Mouse (Mus musculus): ENCODE data around the gene Micu2. TPM values are rescaled to one million over a fixed set of nuclear protein-coding genes. Genes with fewer than 3 reads are reported as not detected.
A peak's percentile ranks its signal among the peaks of the same experiment; 100 is the strongest.

The Micu2 gene
- polyA plus RNA-seq, 2 experiments from 2014 or later = 12.1 to 14.0 TPM

GRCm38 (mm10) chr14:57892961-57893360 lies 106.1 kb downstream of the Micu2 start:
- ATAC-seq = no peak

DNA sequence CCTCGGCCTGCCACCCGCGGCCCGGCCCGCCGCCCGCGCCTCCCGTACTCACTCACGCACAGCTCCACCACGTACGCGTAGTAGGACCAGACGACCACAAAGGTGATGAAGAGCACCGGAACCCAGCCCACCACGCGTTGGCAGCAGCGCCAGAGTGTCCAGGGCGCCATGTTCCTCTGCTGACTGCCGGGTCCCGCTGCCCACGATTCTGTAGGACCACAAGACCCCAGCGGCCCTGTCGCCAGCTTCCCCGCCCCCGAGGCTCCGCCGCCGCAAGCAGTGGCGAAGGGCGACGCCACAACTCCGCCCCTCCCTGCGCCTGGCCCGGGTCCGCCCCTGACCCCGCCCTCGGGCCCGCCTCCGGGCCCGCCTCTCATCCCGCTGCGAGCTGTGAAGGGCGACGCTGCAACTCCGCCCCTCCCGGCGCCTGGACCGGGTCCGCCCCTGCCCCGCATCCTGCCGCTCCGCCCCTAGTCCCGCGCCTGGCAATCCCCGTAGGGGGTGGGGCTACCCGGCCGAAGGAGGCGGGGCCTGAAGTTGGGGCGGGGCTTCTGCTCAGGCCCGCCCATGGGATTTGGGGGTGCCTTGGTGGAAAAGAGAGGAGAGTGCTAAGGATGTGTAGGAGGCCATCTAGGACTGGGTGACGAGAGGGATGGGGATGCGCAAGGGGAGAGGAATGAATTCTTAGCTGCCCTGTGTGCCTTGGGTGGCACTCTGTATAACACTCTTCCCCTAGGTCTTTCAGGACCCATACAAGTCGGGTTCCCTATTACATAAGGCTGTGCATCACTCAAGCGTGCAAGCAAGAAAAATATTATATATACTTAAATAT lies 108.8 kb downstream of the Micu2 start, which contains the start of gene Zdhhc20:
TSS of gene Zdhhc20 (minus strand) at position 266 of the 832 bp plus-strand sequence.
- ATAC-seq = peak; percentile 91

- peak; percentile 9 for ATAC-seq
Observed at GRCm38 (mm10) chr14:57889541-57890010, 109.5 kb downstream of the Micu2 start.

DNA sequence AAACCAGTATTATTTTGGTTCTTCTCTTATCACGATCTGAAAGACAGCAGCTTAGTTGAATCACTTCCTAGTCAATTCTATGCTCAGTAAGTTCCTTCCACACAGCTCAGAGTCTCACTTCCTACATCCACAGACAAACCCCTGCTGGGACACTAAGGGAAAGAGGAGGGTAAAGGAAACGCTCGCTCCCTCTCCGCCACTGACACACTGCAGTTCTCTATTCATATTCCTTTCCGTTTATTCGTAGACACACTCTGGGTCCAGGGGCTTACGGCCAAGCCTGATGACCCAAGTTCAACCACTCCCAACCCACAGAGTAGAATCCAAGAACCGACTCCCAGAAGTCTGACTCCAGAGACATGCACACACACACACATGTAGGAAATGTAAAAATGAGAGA lies 111.9 kb downstream of the Micu2 start:
- ATAC-seq = no peak

- ATAC-seq = no peak
Observed at GRCm38 (mm10) chr14:57886032-57886431, 113.0 kb downstream of the Micu2 start.

DNA sequence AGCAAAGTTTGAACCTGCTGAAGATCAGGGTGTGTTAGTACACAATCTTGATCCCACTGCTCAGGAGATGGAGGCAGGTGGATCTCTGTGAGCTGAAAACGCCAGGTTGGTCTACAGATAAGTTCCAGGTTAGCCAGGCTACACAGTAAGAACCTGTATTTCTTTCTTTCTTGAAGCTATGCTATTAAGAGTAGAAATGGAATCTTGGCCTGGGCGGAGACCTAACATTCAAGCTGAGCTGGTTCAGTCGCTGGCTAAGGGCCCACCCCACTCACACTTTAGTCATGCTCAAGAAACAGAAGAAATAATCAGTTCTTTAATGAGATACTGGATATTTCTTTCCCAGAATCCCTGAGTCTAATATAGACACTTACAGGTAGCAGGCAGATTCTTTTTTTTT lies 115.7 kb downstream of the Micu2 start:
- ATAC-seq = no peak

GRCm38 (mm10) chr14:57882720-57883119 lies 116.3 kb downstream of the Micu2 start:
- ATAC-seq = no peak

DNA sequence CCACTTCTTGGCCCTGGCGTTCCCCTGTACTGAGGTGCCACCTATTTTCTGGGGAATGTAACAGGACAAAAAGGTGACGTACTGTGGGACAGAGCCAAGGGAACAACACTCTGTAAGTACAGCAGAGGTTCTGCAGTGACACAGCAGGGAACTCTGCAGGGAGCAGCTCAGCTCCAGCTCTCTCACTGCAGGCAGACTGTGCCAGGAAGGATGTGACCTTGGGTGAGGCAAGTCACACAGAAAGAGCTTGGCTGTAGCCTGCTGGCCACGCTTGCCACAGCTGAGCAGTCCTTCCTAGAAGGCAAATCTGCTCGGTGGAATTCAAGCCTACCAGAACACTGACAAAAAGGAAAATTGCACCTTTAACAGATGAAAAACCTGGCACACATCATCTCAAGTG lies 117.3 kb downstream of the Micu2 start:
- no peak for ATAC-seq

DNA sequence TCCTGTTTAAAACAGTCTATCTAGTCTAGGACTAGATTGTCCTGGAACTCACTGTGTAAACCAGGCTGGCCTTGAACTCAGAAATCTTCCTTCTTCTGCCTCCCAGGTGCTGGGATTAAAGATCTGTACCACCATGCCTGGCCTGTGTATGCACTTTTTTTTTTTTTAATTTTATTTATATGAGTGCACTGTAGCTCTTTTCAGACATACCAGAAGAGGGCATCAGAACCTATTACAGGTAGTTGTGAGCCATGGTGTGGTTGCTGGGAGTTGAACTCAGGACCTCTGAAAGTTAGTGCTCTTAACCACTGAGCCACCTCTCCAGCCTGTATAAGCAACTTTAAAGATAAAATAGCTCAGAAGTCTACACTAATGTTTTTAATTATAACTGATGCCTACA lies 118.0 kb downstream of the Micu2 start:
- no peak for ATAC-seq

GRCm38 (mm10) chr14:57877921-57878320 lies 121.1 kb downstream of the Micu2 start:
- no peak for ATAC-seq

GRCm38 (mm10) chr14:57866676-57867276 lies 132.3 kb downstream of the Micu2 start:
- ATAC-seq = no peak

Other genes with a start within 250 kb of the Micu2 start
- gene Lats2, start 240.9 kb downstream of the Micu2 start, polyA plus RNA-seq (2017; shearing (Covaris generic)) = 10 to 100 TPM; 17.9 to 20.7 TPM
- gene Sap18, start 201.1 kb downstream of the Micu2 start, polyA plus RNA-seq (2017; shearing (Covaris generic)) = 100 to 1,000 TPM; 206 to 224 TPM
- 1 to 10 TPM; 6.5 to 6.9 TPM for gene Ska3, start 173.1 kb downstream of the Micu2 start, polyA plus RNA-seq (2017; shearing (Covaris generic))
- 100 to 1,000 TPM; 116 to 117 TPM for gene Mrpl57, start 173.0 kb downstream of the Micu2 start, polyA plus RNA-seq (2017; shearing (Covaris generic))
- 100 to 1,000 TPM; 212 to 237 TPM for gene Zdhhc20, start 109.0 kb downstream of the Micu2 start, polyA plus RNA-seq (2017; shearing (Covaris generic))
- under 1 TPM in 1 of 2 experiments, not detected in 1; 0.29 TPM for gene Fgf9, start 71.3 kb upstream of the Micu2 start, polyA plus RNA-seq (2017; shearing (Covaris generic))

All from activated CD4-positive, CD25-positive, alpha-beta regulatory T cell, adult 4 months (primary cell).